Mouse (Mus musculus): Measurements from ENCODE around the gene Coil. TPM values are rescaled to one million over a fixed set of nuclear protein-coding genes. Genes with fewer than 3 reads are reported as not detected.

Gene Coil
- polyA plus RNA-seq, 1 experiment from 2014 or later, result 27.5 TPM

DNA sequence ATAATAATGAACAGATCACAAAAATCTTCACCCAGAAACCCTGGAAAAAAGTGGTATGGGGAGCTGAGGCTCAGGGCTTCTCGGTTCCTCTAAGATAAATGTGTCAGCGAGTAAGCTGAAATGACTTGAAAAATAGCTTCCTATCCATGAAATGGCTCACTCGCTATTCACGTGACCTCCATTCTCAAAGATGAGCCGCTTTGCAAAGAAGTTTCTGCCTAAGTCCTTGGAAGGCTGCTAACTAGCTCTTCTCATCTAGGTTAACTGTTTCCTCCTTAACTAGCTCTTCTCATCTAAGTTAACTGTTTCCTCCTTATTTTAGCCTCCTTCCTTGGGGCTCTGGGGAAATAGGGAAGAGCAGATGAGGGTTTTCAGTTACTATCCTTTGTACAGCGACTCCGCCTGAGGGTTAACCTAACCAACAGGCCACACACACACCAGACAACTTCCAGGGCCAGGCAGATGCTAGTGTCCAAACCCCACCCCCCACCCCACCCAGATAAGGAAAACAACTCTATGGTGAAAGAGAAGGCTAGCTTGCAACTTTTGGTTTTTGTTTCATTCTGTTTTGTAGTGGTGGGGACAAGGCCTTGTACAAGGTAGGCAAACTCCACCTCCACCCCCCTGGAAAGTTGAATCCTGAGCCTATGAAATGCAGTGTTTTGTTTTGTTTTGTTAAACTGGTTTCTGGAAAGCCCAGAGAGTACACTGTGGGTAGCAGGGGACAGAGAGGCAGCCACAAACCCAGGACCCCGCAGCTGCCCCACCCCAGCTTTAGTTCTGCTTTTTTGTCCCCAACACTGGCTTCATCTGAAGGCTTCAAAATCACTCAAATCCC is 20.0 kb upstream of the Coil start:
- Histone ChIP-seq H3K27me3 (no peaks in the 10 kb centered on the region), H3K4me2 (no peak overlapping the region), H3K9me3 (no peaks in the 10 kb centered on the region), H3K4me1 (replicated peaks) (peaks cover 9% of the 10 kb centered on the region), H3K4me3 (no peak overlapping the region), H3K36me3 (0 out of 2 replicates have a peak, but pooled peaks cover 3% of the 10 kb centered on the region), H3K9ac (no peak overlapping the region), H3K27ac (replicated peaks) (no peak overlapping the region)
- WGBS, result 85% methylated on average over 8 of the region's 8 CpGs
- no peak for ATAC-seq (ENCODE audit: low read depth)

DNA sequence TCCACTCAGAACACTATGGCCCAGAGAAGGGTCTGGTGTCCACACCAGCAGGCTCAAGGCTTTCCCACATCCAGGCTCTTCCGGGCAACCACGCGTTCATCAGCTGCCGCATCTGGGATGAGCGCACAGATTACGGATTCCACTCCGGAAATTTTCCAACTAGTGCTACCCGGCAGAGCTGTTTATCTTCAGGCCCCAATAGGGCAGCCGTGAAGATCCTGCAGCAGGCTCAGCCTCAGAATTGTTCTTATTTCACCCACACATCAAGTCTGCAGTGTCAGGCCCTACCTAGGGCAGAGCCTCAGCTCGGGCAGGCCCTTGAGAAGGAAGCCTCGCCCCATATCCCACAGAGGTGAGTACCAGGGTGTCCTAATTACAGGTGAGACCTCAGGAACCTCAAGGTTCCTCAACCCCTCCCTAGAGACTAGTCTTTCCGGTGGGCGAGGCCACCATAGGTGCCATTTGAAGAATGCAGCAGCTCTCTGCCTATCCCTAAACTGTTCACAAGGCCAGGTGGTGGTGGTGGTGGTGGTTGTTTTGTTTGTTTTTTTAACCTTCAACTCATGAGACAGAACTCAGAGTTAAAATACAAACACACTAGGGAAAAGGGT is 19.3 kb upstream of the Coil start:
- Histone ChIP-seq H3K4me3 (no peak overlapping the region), H3K27ac (replicated peaks) (no peak overlapping the region), H3K27me3 (no peaks in the 10 kb centered on the region), H3K9ac (no peak overlapping the region), H3K36me3 (0 out of 2 replicates have a peak, but pooled peaks cover 3% of the 10 kb centered on the region), H3K9me3 (no peaks in the 10 kb centered on the region), H3K4me1 (replicated peaks) (peaks cover 9% of the 10 kb centered on the region), H3K4me2 (no peak overlapping the region)
- 90% methylated on average over 13 of the region's 13 CpGs for WGBS
- no peak for ATAC-seq (ENCODE audit: low read depth)

DNA sequence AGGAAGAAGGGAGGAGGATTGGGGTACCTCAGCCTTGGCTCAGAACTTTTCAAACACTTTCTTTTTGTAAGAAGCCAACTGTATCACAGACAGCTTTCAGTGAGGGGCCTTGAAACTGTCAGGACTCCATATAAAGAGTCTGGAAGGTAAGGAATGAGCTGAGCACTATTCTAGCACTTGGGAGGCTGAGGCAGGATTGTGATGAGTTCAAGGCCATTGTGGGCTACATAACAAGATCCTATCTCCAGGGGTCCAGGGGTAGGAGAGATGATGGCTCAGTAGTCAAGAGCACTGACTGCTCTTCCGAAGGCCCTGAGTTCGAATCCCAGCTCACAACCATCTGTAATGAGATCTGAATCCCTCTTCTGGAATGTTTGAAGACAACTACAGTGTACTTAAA is 18.5 kb upstream of the Coil start:
- H3K36me3 ChIP-seq, result 0 out of 2 replicates have a peak, but pooled peaks cover 3% of the 10 kb centered on the region
- H3K9ac ChIP-seq, result no peak overlapping the region
- ATAC-seq (ENCODE audit: low read depth), result no peak
- H3K4me2 ChIP-seq, result no peak overlapping the region
- no peak overlapping the region for H3K4me3 ChIP-seq
- H3K4me1 ChIP-seq (replicated peaks), result peaks cover 9% of the 10 kb centered on the region
- no peaks in the 10 kb centered on the region for H3K27me3 ChIP-seq
- H3K27ac ChIP-seq (replicated peaks), result no peak overlapping the region
- 95% methylated on average over 2 of the region's 2 CpGs for WGBS
- no peaks in the 10 kb centered on the region for H3K9me3 ChIP-seq

DNA sequence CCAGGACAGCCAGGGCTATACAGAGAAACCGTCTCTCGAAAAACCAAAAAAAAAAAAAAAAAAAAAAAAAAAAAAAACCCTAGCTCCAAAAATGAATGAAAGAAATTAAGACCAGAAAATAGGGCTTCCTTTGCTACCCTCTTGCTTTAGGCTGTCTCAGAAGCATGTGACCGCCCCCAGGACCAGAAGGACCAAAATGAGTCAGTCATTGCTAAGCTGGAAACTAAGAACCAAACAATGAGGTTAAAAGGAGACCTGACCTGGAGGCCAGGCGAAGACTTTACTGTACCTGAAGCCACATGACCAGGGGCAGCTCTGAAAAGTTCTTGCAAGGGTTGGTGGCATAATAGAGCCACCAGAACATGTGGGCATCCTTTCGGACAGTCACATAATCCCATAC is 17.9 kb upstream of the Coil start:
- no peak for ATAC-seq (ENCODE audit: low read depth)
- no peaks in the 10 kb centered on the region for H3K36me3 ChIP-seq

DNA sequence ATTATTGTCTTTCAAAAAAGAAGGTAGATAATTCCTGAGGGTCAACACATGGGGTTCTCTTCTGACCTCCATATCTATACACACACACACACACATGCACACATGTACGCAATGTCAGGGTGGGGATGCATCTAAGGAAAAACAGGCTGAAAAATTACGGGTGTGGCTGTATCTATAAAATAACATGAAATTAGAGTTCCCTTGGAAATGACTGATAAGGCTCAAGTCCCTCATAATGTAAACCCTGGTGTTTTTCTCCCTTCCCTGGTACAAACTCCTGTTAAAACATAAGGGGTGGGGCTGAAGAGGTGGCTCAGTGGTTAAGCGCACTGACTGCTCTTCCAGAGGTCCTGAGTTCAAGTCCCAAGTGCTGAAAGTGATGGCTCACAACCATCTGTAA is 16.5 kb upstream of the Coil start:
- H3K9me3 ChIP-seq, result no peaks in the 10 kb centered on the region
- WGBS, result 95% methylated on average over 3 of the region's 3 CpGs

More for the DNA sequence above, 17.9 kb upstream of the Coil start:
- Histone ChIP-seq H3K9me3 (no peaks in the 10 kb centered on the region), H3K9ac (no peak overlapping the region), H3K4me1 (replicated peaks) (peaks cover 9% of the 10 kb centered on the region), H3K27ac (replicated peaks) (no peak overlapping the region), H3K4me2 (no peak overlapping the region), H3K4me3 (no peak overlapping the region), H3K27me3 (no peaks in the 10 kb centered on the region)
- 95% methylated on average over 5 of the region's 5 CpGs for WGBS

DNA sequence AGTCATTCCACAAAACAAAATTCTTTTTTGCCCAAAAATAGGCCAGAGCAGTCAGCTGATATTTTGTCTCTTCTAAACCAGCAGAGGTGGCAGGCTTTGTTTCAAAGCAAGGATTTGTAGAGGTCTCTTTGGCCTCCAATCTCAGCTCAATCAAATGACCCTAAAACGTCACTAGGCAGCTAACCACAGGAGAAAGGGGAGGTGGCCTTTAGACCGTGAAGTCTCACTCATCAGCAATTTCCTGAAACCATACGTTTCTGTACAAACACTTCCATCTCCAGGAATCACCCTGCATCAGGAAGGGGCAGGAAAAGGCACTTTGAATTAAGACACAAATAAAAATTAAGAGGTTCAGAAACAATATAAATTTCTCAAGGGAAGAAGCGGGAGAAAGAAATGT is 15.2 kb upstream of the Coil start:
- Histone ChIP-seq H3K27ac (replicated peaks) (0 out of 2 replicates have a peak overlapping the region, but pooled peaks have one; percentile 2), H3K9me3 (no peaks in the 10 kb centered on the region)

More for the DNA sequence above, 16.5 kb upstream of the Coil start:
- Histone ChIP-seq H3K27ac (replicated peaks) (no peak overlapping the region), H3K4me2 (0 out of 2 replicates have a peak overlapping the region, but pooled peaks have one; percentile 63), H3K4me1 (replicated peaks) (peaks cover 9% of the 10 kb centered on the region), H3K4me3 (no peak overlapping the region), H3K9ac (no peak overlapping the region), H3K36me3 (no peaks in the 10 kb centered on the region), H3K27me3 (no peaks in the 10 kb centered on the region)
- ATAC-seq (ENCODE audit: low read depth), result no peak

DNA sequence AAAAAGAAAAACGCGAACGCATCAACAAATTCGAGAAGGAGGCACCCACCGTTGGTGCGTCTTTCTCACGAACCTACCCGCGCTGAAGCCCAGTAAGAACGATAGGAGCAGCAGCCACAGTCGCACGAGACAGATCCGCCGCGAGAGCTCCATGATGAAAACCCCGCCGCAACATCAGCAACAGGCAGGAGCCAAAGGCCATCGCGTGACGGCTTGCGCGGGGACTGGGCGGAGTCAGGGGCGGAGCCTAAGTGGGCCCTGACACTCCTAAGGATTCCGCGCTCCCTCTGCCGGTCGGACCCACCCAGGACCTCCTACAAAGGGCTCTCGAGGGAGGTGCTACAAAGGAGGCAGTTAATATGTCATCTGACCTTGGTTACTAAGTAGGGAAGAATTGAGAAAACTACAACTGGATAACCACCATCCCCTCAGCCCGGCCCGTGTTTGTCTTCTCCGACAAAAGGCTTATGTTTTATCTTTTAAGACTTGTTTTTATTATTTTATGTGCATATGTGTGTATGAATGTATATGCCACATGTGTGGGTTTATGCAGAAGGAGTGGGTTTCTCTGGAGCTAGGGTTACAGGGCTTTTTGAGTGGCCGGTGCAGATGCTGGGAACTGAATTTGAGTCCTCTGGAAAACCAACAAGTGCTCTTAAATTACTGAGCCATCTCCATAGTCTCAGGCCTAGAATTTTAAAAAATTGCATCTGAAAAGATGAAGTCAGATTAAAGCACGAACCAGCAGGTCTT is 14.7 kb upstream of the Coil start, which contains the start of gene Scpep1:
TSS of gene Scpep1 (minus strand) at position 249 of the 753 bp plus-strand sequence.
- H3K36me3 ChIP-seq, result no peaks in the 10 kb centered on the region
- peak; percentile 96 for ATAC-seq (ENCODE audit: low read depth)
- 0 out of 2 replicates have a peak within 1 kb of the TSS, but pooled peaks have one; percentile 2 for H3K27ac ChIP-seq (replicated peaks)
- H3K9ac ChIP-seq, result peak within 1 kb of the TSS; percentile 66
- no peaks in the 10 kb centered on the region for H3K27me3 ChIP-seq
- 5% methylated on average over 34 of the region's 34 CpGs for WGBS
- peak within 1 kb of the TSS; percentile 49 for H3K4me3 ChIP-seq
- H3K4me2 ChIP-seq, result peak within 1 kb of the TSS; percentile 63
- peaks cover 9% of the 10 kb centered on the region for H3K4me1 ChIP-seq (replicated peaks)
- H3K9me3 ChIP-seq, result no peaks in the 10 kb centered on the region

More for the DNA sequence above, 15.2 kb upstream of the Coil start:
- peak; percentile 78 for ATAC-seq (ENCODE audit: low read depth)
- no peaks in the 10 kb centered on the region for H3K36me3 ChIP-seq
- peaks cover 9% of the 10 kb centered on the region for H3K4me1 ChIP-seq (replicated peaks)
- WGBS, result 1% methylated on average over 4 of the region's 4 CpGs
- no peaks in the 10 kb centered on the region for H3K27me3 ChIP-seq
- H3K9ac ChIP-seq, result peak overlapping the region; percentile 66
- peak overlapping the region; percentile 63 for H3K4me2 ChIP-seq
- peak overlapping the region; percentile 49 for H3K4me3 ChIP-seq

DNA sequence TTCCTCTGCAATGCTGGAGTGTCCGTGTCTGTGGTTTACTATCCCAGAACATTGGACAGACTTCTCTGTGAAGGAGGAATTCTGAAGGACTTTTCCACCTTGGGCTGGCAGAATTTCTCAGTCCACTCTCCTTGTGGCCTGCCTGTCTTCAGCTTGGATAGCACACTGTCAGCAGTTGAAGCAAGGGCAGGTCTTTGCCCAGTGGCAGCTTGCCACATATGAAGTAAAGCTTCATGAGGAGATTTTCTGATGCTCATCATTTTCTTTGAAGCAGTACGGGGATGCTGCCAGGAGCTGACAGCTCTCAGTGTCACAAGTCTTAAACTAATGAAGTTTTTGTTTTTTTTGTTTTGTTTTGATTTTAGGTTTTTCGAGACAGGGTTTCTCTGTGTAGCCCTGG is 11.2 kb upstream of the Coil start:
- no peak for ATAC-seq (ENCODE audit: low read depth)
- H3K4me2 ChIP-seq, result no peak overlapping the region
- WGBS, result 89% methylated on average over 3 of the region's 3 CpGs
- H3K9ac ChIP-seq, result no peak overlapping the region
- no peaks in the 10 kb centered on the region for H3K36me3 ChIP-seq
- no peaks in the 10 kb centered on the region for H3K9me3 ChIP-seq
- no peaks in the 10 kb centered on the region for H3K27me3 ChIP-seq
- H3K27ac ChIP-seq (replicated peaks), result no peak overlapping the region
- peaks cover 9% of the 10 kb centered on the region for H3K4me1 ChIP-seq (replicated peaks)
- no peak overlapping the region for H3K4me3 ChIP-seq

DNA sequence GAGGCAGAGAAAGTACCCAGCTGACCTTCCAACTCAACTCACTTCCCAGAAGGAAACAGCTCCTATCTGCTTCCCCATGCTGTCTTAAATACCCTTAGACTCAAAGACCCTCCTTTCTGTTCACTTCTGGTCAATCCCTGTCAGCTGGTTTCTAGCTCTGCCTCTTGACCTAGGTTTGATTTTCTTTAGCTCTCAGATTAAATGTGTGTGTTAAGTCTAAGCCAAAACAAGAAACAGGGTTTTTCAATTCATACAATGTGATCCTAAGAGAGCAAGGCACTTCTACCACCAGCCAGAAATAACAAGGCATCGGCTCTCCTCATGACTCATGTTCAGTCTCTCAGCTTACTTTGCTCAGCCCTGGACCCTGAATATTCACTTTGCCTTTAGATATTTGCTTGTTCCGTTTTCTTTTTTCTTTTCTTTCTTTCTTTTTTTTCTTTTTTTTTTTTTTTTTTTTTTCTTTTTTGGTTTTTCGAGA is 3.1 kb upstream of the Coil start, which contains the start of gene Elobl:
TSS of gene Elobl (minus strand) at position 51 of the 481 bp plus-strand sequence.
- Histone ChIP-seq H3K27ac (replicated peaks) (no peak within 1 kb of the TSS), H3K9me3 (no peaks in the 10 kb centered on the region), H3K4me1 (replicated peaks) (no peaks in the 10 kb centered on the region), H3K9ac (no peak within 1 kb of the TSS), H3K27me3 (no peaks in the 10 kb centered on the region), H3K4me2 (no peak within 1 kb of the TSS), H3K36me3 (no peaks in the 10 kb centered on the region), H3K4me3 (no peak within 1 kb of the TSS)
- ATAC-seq (ENCODE audit: low read depth), result no peak
- WGBS, result 81% methylated on average over 3 of the region's 3 CpGs

DNA sequence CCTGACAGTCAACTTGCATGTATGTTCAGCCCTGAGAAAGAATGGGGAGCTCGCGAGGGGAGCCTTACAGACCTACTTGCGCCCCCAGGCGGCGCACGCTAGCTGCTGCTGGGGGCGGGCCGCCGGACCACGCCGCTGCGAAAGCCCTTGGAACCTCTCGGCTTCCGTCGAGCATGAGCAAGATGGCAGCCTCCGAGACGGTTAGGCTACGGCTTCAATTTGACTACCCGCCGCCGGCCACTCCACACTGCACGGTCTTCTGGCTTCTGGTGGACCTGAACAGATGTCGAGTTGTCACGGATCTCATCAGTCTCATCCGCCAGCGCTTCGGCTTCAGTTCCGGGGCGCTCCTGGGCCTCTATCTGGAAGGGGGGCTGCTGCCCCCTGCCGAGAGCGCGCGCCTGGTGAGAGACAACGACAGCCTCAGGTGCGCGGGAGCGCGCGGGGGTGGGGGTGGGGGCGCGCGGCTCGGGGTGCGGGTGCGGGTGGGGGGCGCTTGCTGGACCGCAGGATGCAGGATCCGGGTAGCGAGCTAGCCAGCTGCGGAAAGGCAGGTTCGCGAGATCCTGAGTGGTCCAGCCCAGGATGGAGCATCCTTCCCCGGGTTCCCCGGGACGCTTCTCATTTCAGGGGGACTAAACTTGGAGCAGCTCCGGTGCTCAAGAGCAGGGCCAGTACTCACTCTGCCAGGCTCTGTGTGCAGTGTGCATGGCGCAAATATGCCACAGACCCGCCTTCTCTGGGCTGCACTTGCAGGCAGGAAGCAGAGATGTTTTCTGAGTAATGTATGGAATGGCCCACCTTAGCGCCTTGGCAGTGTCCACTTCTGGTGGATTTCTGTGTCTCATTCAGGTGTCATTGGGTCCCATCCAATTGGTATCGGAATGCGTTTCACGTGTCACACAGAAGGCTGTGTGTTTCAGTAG is 4.0 kb downstream of the Coil start:
- peaks cover 19% of the 10 kb centered on the region for H3K4me1 ChIP-seq (replicated peaks)
- WGBS, result 2% methylated on average over 62 of the region's 62 CpGs
- H3K36me3 ChIP-seq, result no peaks in the 10 kb centered on the region
- H3K4me3 ChIP-seq, result peak overlapping the region; percentile 64
- H3K27ac ChIP-seq (replicated peaks), result peak overlapping the region; percentile 94
- H3K9me3 ChIP-seq, result no peaks in the 10 kb centered on the region
- no peaks in the 10 kb centered on the region for H3K27me3 ChIP-seq
- peak overlapping the region; percentile 82 for H3K9ac ChIP-seq
- peak; percentile 89 for ATAC-seq (ENCODE audit: low read depth)
- peak overlapping the region; percentile 80 for H3K4me2 ChIP-seq

DNA sequence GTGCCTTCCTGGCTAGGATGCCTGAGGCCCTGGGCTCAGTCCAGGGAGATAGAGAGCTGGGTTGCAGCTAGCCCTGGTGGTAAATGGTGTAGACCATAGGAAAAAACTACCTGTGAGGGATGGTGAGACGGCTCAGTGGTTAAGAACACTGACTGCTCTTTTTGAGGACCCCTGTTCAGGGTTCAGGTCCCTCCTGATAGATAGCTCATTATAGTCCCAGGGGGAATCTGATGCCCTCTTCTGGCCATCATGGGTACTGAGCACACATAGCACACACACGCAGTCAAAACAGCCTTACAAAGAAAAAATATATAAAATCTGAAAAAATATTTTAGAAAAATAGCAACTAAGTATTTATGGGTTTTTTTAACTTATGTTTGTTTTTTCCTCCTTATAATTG is 6.3 kb downstream of the Coil start:
- H3K9ac ChIP-seq, result no peak overlapping the region
- peaks cover 19% of the 10 kb centered on the region for H3K4me1 ChIP-seq (replicated peaks)
- no peak overlapping the region for H3K27ac ChIP-seq (replicated peaks)
- no peak overlapping the region for H3K4me2 ChIP-seq
- no peak overlapping the region for H3K4me3 ChIP-seq
- ATAC-seq (ENCODE audit: low read depth), result no peak
- H3K9me3 ChIP-seq, result no peaks in the 10 kb centered on the region
- WGBS, result 83% methylated on average over 2 of the region's 2 CpGs
- no peaks in the 10 kb centered on the region for H3K27me3 ChIP-seq
- H3K36me3 ChIP-seq, result peaks cover 6% of the 10 kb centered on the region; the same call in 1 of the 2 replicates
